Mouse (Mus musculus) NIH3T3 (cell line): ENCODE data around the gene Tubb4a.
"Not testable (repeated sequence)": the region's sequence is repeated elsewhere in the genome, so short reads cannot be mapped to it uniquely, and the experiment has no call there.

ENCODE experiments used
- DNase-seq: peaks from one replicate; pipeline ENCODE4 v3.0.0-alpha.2; 2012; ENCODE audit warnings: low read depth

Tubb4a gene

DNA sequence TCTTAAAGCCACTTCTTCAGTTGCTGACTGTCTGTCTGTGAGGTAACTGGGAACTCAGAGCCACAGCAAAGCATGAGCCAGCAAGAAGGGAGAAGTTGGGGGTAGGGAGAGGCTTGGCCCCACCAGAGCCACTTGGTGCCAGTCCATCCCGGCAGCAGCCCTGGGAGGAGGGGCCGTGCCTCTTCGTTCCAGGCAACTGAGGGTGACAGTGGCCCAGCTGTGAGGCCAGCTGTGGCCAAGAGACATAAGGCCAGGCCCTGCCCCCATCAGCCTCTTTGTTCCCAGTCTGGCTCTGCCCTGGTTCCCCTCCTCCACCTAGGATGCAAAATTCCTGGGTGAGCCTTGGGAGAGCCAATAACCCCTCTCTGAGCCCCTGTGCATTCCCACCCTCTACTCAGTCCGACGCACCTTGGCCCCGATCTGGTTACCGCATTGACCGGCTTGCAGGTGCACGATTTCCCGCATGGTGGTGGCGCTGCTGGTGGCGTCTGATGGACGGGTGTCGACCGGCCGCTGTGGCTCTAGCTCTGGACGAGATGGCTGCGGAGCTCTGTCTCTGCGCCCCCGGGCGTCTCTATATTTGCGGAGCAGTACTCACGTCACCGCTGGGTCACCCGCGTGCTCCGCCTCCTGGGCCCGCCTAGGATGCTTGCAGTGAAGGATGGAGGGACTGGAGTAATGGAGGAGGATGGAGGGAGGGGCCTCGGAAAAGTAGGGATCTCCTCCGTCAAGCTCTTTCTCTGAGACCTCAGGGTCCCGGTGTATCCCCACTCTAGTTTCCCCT lies at the start of gene Tubb4a:
Gene Tubb4a, minus strand, starts transcription at position 734 of the 784 bp plus-strand sequence.
- no peak for DNase-seq

DNA sequence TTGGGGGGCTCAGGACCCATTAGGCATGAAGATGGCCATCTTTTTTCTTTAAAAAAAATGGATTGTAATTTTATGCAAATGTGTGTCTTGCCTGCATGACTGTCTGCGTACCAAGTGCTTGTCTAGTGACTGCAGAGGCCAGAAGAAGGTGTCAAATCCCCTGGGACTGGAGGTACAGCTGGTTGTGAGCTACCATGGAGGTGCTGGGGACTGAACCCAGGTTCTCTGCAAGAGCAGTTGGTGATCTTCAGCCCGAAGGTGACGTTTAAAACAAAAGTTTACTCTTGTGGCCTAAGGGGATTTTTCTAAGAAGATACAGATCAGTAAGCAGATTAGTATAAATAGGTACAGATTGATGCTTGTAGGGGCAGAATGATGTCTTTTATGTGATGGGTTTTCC lies 48.1 kb upstream of the Tubb4a start:
- no peak for DNase-seq

- DNase-seq = no peak
These were observed 47.1 kb upstream of the Tubb4a start for GRCm38 (mm10) chr17:57134693-57135092.

DNA sequence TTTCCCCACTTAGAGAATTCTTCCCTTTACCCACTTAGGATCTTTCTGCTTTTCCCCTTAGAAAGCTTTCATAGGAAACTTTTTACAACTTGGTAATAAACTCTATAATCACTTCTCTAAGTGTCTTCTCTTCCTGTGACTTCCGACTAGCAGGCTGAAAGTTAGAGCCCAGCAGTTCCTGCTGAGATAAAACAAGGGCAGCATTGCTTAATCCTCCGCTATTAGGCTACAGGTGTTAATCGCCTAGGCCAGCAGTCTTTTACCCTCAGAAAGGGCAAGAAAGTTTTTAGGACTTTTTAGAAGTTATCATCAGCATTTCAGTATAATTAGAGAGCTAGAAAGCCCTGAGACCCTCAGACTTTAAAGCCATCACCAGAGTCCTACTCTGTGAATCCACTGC lies 46.4 kb upstream of the Tubb4a start:
- DNase-seq = not testable (repeated sequence)

GRCm38 (mm10) chr17:57131793-57132192 lies 44.2 kb upstream of the Tubb4a start:
- no peak for DNase-seq

- DNase-seq = no peak
These were observed 38.5 kb upstream of the Tubb4a start for GRCm38 (mm10) chr17:57125853-57126622.

DNA sequence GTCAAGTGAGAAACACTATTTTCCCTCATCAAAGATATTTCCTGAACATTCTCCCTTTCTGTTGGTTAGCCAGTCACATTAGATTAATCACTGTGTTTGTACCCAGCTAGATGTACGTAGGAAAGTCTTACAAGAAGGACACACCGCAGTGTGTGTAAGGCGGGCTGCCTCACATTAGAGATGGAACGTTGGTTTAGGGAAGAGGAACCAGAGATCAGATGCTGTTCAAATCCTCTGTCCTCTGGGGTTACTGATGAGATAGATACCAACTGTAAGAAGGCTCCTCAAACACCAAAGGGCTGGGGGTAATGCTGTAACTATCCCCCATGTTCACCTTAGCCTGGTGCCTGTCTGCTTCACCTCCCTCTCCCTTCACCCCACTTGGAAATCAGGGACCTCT lies 37.2 kb upstream of the Tubb4a start:
- no peak for DNase-seq

DNA sequence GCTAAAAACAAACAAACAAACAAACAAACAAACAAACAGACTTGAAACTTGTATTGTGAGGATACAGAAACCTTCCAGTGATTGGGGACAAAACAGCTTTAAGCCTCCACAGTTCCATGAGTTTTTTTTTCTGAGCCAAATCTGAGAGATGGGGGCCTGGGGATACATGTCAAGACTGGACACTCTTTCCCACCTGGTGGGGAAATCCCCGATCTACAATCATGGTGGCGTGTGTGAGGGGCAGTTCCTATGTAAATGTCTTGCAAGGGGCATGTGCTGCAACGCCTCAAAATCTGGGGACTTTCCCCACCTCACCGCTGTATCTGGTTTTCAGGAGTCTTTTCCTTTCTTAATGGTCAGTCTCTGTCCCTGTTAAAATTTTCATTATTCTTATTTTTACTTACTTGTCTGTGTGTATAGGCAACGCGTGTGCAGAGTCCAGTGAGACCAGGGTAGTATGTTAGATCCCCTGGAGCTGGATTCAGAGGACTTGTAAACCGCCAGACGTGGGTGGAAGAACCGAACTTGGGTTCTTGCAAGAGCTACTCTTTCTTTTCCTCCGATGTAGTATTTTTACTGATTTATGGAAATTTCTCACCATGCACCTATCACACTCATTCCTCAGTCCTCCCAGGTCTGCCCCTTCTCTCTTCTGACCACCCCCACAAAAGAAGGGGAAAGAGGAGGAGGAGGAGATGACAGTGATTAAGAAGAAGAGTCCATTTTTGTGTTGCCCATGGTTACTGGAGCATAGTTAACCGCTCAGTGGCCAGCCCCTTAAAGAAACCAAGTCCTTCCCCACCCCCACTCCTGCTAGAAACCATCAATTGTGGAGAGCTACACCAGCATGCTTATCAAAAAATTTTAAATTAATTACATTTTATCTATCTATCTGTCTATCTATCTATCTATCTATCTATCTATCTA lies 35.9 kb upstream of the Tubb4a start:
- no peak for DNase-seq

GRCm38 (mm10) chr17:57121856-57122255 lies 34.3 kb upstream of the Tubb4a start:
- DNase-seq = no peak

- no peak for DNase-seq
These were observed 31.2 kb upstream of the Tubb4a start for GRCm38 (mm10) chr17:57118524-57119349.

GRCm38 (mm10) chr17:57116801-57117200 lies 29.2 kb upstream of the Tubb4a start:
- no peak for DNase-seq

DNA sequence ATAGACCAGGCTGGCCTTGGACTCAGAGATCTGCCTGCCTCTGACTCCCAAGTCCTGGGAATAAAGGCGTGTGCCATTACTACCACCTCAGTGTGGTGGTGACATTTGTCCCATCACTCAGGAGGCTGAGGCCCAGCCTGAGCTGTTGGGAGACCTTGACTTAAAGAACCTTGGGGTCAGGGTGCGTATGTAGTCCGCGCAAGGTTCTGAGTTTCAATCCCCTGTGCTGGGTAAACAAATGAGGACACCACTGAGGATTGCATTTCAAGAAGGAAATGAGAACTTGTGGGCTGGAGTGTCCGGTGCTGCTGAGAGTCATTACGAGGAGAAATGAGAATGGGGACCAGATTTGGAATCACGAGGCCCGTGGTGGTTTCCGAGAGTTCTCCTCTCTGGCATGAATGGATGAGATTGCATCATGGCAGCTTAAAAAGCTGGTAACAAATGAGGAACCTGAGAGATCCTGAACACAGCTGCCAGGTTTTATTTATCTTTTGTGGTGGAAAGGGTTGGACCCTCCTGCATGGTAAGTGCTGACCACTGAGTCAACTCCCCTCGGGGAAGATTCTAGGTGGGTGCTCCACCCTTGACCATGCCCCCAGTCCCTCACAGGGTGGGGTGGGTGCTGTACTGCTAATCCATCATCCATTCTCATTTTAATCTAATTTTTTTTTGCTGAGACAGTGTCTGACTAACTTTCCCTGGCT lies 25.3 kb upstream of the Tubb4a start:
- peak; percentile 27 for DNase-seq

- no peak for DNase-seq
These were observed 22.4 kb upstream of the Tubb4a start for GRCm38 (mm10) chr17:57110005-57110404.

- DNase-seq = peak; percentile 82
These were observed 21.1 kb upstream of the Tubb4a start for GRCm38 (mm10) chr17:57108666-57109171.

- DNase-seq = no peak
These were observed 20.6 kb upstream of the Tubb4a start for GRCm38 (mm10) chr17:57108040-57108665.

- DNase-seq = no peak
These were observed 19.5 kb upstream of the Tubb4a start for GRCm38 (mm10) chr17:57107064-57107463.

GRCm38 (mm10) chr17:57106035-57106368 lies 18.4 kb upstream of the Tubb4a start:
- no peak for DNase-seq

DNA sequence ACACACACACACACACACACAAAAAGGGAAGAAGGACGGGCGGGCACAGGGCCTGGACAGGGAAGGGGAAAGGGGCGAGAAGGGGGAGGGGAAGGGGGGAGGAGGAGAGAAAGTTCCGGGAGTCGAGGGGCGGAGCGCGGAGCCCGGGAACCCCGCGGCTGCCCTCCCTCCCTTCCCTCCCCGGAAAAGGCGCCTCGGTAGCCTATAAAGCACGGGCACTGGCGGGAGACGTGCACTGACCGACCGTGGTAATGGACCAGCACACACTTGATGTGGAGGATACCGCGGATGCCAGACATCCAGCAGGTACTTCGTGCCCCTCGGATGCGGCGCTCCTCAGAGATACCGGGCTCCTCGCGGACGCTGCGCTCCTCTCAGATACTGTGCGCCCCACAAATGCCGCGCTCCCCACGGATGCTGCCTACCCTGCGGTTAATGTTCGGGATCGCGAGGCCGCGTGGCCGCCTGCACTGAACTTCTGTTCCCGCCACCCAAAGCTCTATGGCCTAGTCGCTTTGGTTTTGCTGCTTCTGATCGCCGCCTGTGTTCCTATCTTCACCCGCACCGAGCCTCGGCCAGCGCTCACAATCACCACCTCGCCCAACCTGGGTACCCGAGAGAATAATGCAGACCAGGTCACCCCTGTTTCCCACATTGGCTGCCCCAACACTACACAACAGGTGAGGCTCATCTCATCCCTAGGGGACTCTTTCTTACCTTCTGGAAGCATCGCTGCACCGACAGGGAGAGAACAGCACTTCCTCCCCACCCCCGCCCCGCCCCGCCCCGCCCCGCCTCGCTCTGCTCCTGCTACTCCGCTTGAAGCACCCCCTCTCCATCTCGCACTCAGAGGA lies 17.8 kb upstream of the Tubb4a start, which contains the start of gene Tnfsf9:
Gene Tnfsf9, plus strand, starts transcription at position 145 of the 854 bp plus-strand sequence.
- DNase-seq = peak; percentile 90

GRCm38 (mm10) chr17:57104496-57104895 lies 16.9 kb upstream of the Tubb4a start:
- DNase-seq = peak; percentile 45
